Mouse (Mus musculus): ENCODE results near the gene Slc26a3.

DNA sequence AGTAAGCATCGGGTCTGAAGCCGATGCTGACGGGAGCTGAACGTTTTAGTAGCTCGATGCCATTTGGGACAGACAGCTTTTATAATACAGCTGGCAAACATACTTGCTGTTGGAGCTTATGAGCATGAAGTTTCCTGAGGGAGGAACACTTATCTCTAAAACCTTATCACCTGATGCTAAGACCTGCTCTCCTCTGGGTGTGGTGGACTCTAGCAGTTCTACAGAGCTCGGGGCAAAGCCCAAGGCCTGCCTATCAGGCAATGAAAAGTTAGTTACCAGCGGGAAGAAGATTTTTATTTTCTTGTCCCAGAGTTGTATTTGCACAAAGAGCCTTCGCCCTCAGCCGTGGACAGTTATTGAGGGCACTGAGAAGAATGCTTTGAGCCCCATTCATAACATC is 65.6 kb downstream of the Slc26a3 start:
- TF ChIP-seq ZC3H11A (IDR thresholded peaks at IDR 0.05; ENCODE audit: borderline replicate concordance, low read depth, low read length): no peak
- no peak for TF ChIP-seq ZNF384 (IDR thresholded peaks at IDR 0.05; ENCODE audit: low read depth, low read length)

All from ES-E14 (cell line).